Mouse (Mus musculus): ENCODE measurements around the gene Osm. TPM values are rescaled to one million over a fixed set of nuclear protein-coding genes. Genes with fewer than 3 reads are reported as not detected.

The Osm gene
- polyA plus RNA-seq, 1 experiment from 2014 or later = not detected

DNA sequence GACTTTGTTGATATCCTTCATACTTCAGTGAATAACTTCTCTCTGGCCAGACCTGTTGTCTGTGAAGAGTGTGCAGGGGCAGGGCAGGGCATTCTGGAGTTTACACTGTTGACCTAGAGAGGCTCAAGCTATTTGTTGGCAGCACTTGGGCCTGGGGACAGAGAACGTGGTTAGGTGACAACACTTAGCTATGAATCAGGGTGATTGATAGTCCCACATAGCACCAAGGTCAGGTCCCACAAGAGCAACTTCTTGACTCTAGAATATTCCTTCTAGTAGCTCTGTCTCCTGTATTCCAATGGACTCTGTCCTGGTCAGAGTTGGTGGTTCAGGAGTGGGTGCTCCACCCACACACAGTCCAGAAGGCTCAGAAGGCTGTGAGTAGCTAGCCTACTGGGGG is 25.4 kb upstream of the Osm start:
- Histone ChIP-seq H3K27ac (ENCODE audit: low read length) (no peak overlapping the region), H3K27me3 (replicated peaks; ENCODE audit: control insufficient read depth, insufficient read depth, low read length) (no peaks in the 10 kb centered on the region), H3K36me3 (ENCODE audit: control insufficient read depth, insufficient read depth) (peaks cover 8% of the 10 kb centered on the region), H3K4me3 (replicated peaks; ENCODE audit: low read length) (no peak overlapping the region), H3K4me2 (ENCODE audit: low read length) (no peak overlapping the region), H3K4me1 (replicated peaks; ENCODE audit: control insufficient read depth, insufficient read depth, low read length) (no peaks in the 10 kb centered on the region), H3K9ac (replicated peaks; ENCODE audit: low read depth, low read length) (no peak overlapping the region), H3K9me3 (ENCODE audit: control insufficient read depth, low read length) (no peaks in the 10 kb centered on the region)
- ATAC-seq = no peak
- 91% methylated on average over 1 of the region's 1 CpGs for WGBS

- Histone ChIP-seq H3K4me1 (replicated peaks; ENCODE audit: control insufficient read depth, insufficient read depth, low read length) (peaks cover 5% of the 10 kb centered on the region), H3K4me2 (ENCODE audit: low read length) (no peak overlapping the region), H3K4me3 (replicated peaks; ENCODE audit: low read length) (no peak overlapping the region), H3K27ac (ENCODE audit: low read length) (no peak overlapping the region), H3K27me3 (replicated peaks; ENCODE audit: control insufficient read depth, insufficient read depth, low read length) (peaks cover 7% of the 10 kb centered on the region; the same call in 1 of the 2 replicates), H3K9me3 (ENCODE audit: control insufficient read depth, low read length) (peaks cover 6% of the 10 kb centered on the region), H3K9ac (replicated peaks; ENCODE audit: low read depth, low read length) (no peak overlapping the region), H3K36me3 (ENCODE audit: control insufficient read depth, insufficient read depth) (peaks cover 8% of the 10 kb centered on the region)
- 94% methylated on average over 10 of the region's 10 CpGs for WGBS
- ATAC-seq = no peak
Measured at GRCm38 (mm10) chr11:4213107-4213506, 23.1 kb upstream of the Osm start.

DNA sequence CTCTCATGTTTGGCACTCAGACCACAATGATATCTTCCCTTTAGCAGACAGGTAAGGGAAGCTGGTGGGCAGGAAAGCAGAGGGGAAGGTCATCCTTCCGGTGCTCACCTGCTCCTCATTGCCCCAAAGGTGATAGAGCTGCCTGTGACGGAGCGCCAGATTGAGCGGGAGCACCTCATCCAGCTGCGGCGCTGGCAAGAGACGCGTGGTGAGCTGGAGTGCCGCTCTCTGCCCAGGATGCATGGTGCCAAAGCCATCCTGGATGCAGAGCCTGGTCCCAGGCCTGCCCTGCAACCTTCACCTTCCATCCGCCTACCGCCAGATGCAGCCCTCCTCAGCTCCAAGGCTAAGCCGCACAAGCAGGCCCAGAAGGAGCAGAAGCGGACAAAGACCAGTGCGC is 21.6 kb upstream of the Osm start:
- 93% methylated on average over 14 of the region's 14 CpGs for WGBS
- no peak overlapping the region for H3K9ac ChIP-seq (replicated peaks; ENCODE audit: low read depth, low read length)
- H3K27ac ChIP-seq (ENCODE audit: low read length) = no peak overlapping the region
- ATAC-seq = no peak
- H3K27me3 ChIP-seq (replicated peaks; ENCODE audit: control insufficient read depth, insufficient read depth, low read length) = peaks cover 10% of the 10 kb centered on the region
- peaks cover 6% of the 10 kb centered on the region for H3K9me3 ChIP-seq (ENCODE audit: control insufficient read depth, low read length)
- H3K4me3 ChIP-seq (replicated peaks; ENCODE audit: low read length) = no peak overlapping the region
- H3K4me1 ChIP-seq (replicated peaks; ENCODE audit: control insufficient read depth, insufficient read depth, low read length) = peaks cover 8% of the 10 kb centered on the region
- no peak overlapping the region for H3K4me2 ChIP-seq (ENCODE audit: low read length)
- peaks cover 8% of the 10 kb centered on the region for H3K36me3 ChIP-seq (ENCODE audit: control insufficient read depth, insufficient read depth)

GRCm38 (mm10) chr11:4215061-4215460 is 21.2 kb upstream of the Osm start:
- WGBS = 91% methylated on average over 10 of the region's 10 CpGs

GRCm38 (mm10) chr11:4216248-4217000 is 19.8 kb upstream of the Osm start:
- H3K4me1 ChIP-seq (replicated peaks; ENCODE audit: control insufficient read depth, insufficient read depth, low read length) = peaks cover 8% of the 10 kb centered on the region
- H3K27ac ChIP-seq (ENCODE audit: low read length) = no peak overlapping the region
- peaks cover 6% of the 10 kb centered on the region for H3K9me3 ChIP-seq (ENCODE audit: control insufficient read depth, low read length)
- no peak for ATAC-seq
- peaks cover 8% of the 10 kb centered on the region for H3K36me3 ChIP-seq (ENCODE audit: control insufficient read depth, insufficient read depth)
- peaks cover 14% of the 10 kb centered on the region for H3K27me3 ChIP-seq (replicated peaks; ENCODE audit: control insufficient read depth, insufficient read depth, low read length)
- no peak overlapping the region for H3K9ac ChIP-seq (replicated peaks; ENCODE audit: low read depth, low read length)
- WGBS = 73% methylated on average over 9 of the region's 9 CpGs
- no peak overlapping the region for H3K4me2 ChIP-seq (ENCODE audit: low read length)
- H3K4me3 ChIP-seq (replicated peaks; ENCODE audit: low read length) = no peak overlapping the region

More at GRCm38 (mm10) chr11:4215061-4215460, 21.2 kb upstream of the Osm start:
- no peak overlapping the region for H3K4me3 ChIP-seq (replicated peaks; ENCODE audit: low read length)
- H3K9ac ChIP-seq (replicated peaks; ENCODE audit: low read depth, low read length) = no peak overlapping the region
- H3K9me3 ChIP-seq (ENCODE audit: control insufficient read depth, low read length) = peaks cover 6% of the 10 kb centered on the region
- no peak overlapping the region for H3K27ac ChIP-seq (ENCODE audit: low read length)
- H3K4me2 ChIP-seq (ENCODE audit: low read length) = no peak overlapping the region
- no peak for ATAC-seq
- peaks cover 8% of the 10 kb centered on the region for H3K36me3 ChIP-seq (ENCODE audit: control insufficient read depth, insufficient read depth)
- H3K27me3 ChIP-seq (replicated peaks; ENCODE audit: control insufficient read depth, insufficient read depth, low read length) = peaks cover 10% of the 10 kb centered on the region
- peaks cover 8% of the 10 kb centered on the region for H3K4me1 ChIP-seq (replicated peaks; ENCODE audit: control insufficient read depth, insufficient read depth, low read length)

- no peak within 1 kb of the TSS for H3K27ac ChIP-seq (ENCODE audit: low read length)
Measured at GRCm38 (mm10) chr11:4217914-4218629, 18.1 kb upstream of the Osm start, which contains the start of gene Castor1. TSS of gene Castor1 (plus strand) at chr11:4218225.

DNA sequence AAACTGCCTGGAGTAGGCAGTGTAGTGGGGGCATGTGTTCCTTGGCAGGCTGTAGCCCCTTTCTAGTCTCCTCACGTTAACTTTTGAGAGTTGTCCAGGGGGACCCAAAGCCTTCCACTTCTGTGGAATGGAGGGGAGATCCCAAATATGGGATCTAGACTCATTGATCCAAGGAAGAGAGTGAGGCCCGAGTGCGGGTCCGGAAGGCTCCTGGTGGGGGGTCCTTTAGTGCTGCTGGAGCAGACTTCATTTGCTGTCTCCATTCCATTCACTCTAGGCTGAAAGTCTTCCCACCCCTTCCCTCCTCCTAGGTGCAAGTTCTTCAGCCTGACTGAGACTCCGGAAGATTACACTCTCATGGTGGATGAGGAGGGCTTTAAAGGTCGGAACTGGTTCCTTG is 17.6 kb upstream of the Osm start:
- H3K4me3 ChIP-seq (replicated peaks; ENCODE audit: low read length) = peak overlapping the region; percentile 46
- peak overlapping the region; percentile 79 for H3K4me2 ChIP-seq (ENCODE audit: low read length)
- peak overlapping the region; percentile 57 for H3K9ac ChIP-seq (replicated peaks; ENCODE audit: low read depth, low read length)
- WGBS = 4% methylated on average over 6 of the region's 6 CpGs
- H3K4me1 ChIP-seq (replicated peaks; ENCODE audit: control insufficient read depth, insufficient read depth, low read length) = peaks cover 8% of the 10 kb centered on the region
- peaks cover 14% of the 10 kb centered on the region for H3K27me3 ChIP-seq (replicated peaks; ENCODE audit: control insufficient read depth, insufficient read depth, low read length)
- H3K27ac ChIP-seq (ENCODE audit: low read length) = no peak overlapping the region
- peaks cover 6% of the 10 kb centered on the region for H3K9me3 ChIP-seq (ENCODE audit: control insufficient read depth, low read length)
- no peak for ATAC-seq
- H3K36me3 ChIP-seq (ENCODE audit: control insufficient read depth, insufficient read depth) = peaks cover 4% of the 10 kb centered on the region; the same call in 1 of the 2 replicates

More at GRCm38 (mm10) chr11:4217914-4218629, 18.1 kb upstream of the Osm start, which contains the start of gene Castor1:
- Histone ChIP-seq H3K27me3 (replicated peaks; ENCODE audit: control insufficient read depth, insufficient read depth, low read length) (peaks cover 14% of the 10 kb centered on the region), H3K9me3 (ENCODE audit: control insufficient read depth, low read length) (peaks cover 6% of the 10 kb centered on the region), H3K4me2 (ENCODE audit: low read length) (peak within 1 kb of the TSS; percentile 79), H3K9ac (replicated peaks; ENCODE audit: low read depth, low read length) (peak within 1 kb of the TSS; percentile 57), H3K4me1 (replicated peaks; ENCODE audit: control insufficient read depth, insufficient read depth, low read length) (peaks cover 8% of the 10 kb centered on the region), H3K4me3 (replicated peaks; ENCODE audit: low read length) (peak within 1 kb of the TSS; percentile 46), H3K36me3 (ENCODE audit: control insufficient read depth, insufficient read depth) (peaks cover 4% of the 10 kb centered on the region)
- WGBS = 2% methylated on average over 56 of the region's 56 CpGs
- ATAC-seq = peak; percentile 70

- 25% methylated on average over 2 of the region's 2 CpGs for WGBS
- H3K9ac ChIP-seq (replicated peaks; ENCODE audit: low read depth, low read length) = no peak overlapping the region
- no peak; the same call in 1 of the 2 replicates for ATAC-seq
- no peak overlapping the region for H3K4me2 ChIP-seq (ENCODE audit: low read length)
- peaks cover 6% of the 10 kb centered on the region for H3K9me3 ChIP-seq (ENCODE audit: control insufficient read depth, low read length)
- peaks cover 8% of the 10 kb centered on the region for H3K4me1 ChIP-seq (replicated peaks; ENCODE audit: control insufficient read depth, insufficient read depth, low read length)
- H3K27me3 ChIP-seq (replicated peaks; ENCODE audit: control insufficient read depth, insufficient read depth, low read length) = peaks cover 14% of the 10 kb centered on the region
- 0 out of 2 replicates have a peak, but pooled peaks cover 4% of the 10 kb centered on the region for H3K36me3 ChIP-seq (ENCODE audit: control insufficient read depth, insufficient read depth)
- H3K4me3 ChIP-seq (replicated peaks; ENCODE audit: low read length) = no peak overlapping the region
- H3K27ac ChIP-seq (ENCODE audit: low read length) = no peak overlapping the region
Measured at GRCm38 (mm10) chr11:4219317-4219751, 16.9 kb upstream of the Osm start.

DNA sequence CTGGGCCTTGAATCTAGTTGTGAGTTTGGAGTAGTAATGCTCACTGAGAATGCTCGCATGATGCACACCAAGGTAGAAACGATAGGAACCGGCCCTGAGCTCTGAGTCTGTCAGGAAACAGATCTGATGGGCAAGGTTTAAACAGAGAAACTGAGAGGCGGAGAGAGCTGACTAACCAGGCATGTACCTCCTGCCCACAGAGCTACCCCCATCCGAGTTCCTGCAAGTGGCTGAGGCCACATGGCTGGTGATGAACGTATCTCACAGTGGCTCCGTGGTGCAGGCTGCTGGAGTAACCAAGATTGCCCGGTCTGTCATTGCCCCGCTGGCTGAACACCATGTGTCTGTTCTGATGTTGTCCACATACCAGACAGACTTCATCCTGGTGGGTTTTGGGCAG is 16.3 kb upstream of the Osm start:
- ATAC-seq = no peak
- Histone ChIP-seq H3K9ac (replicated peaks; ENCODE audit: low read depth, low read length) (no peak overlapping the region), H3K4me2 (ENCODE audit: low read length) (no peak overlapping the region), H3K36me3 (ENCODE audit: control insufficient read depth, insufficient read depth) (0 out of 2 replicates have a peak, but pooled peaks cover 2% of the 10 kb centered on the region), H3K4me3 (replicated peaks; ENCODE audit: low read length) (no peak overlapping the region), H3K27ac (ENCODE audit: low read length) (no peak overlapping the region), H3K27me3 (replicated peaks; ENCODE audit: control insufficient read depth, insufficient read depth, low read length) (peaks cover 14% of the 10 kb centered on the region), H3K9me3 (ENCODE audit: control insufficient read depth, low read length) (peaks cover 6% of the 10 kb centered on the region), H3K4me1 (replicated peaks; ENCODE audit: control insufficient read depth, insufficient read depth, low read length) (peaks cover 8% of the 10 kb centered on the region)
- WGBS = 65% methylated on average over 9 of the region's 9 CpGs

Data from forebrain, embryonic 16.5 days (tissue).